Mouse (Mus musculus) midbrain, embryonic 15.5 days (tissue): Measurements from ENCODE around the gene Hs3st3a1. TPM values are rescaled to one million over a fixed set of nuclear protein-coding genes. Genes with fewer than 3 reads are reported as not detected.

ENCODE experiments used
- ATAC-seq: fragments of 200-750 bp; cut with Nextera tagmentation; replicated peaks from 2 replicates; pipeline ENCODE4 v1.8.0; 2017; ENCODE audit warnings: moderate TSS enrichment
- H3K27ac ChIP-seq: fragments of 300-500 bp; sonication (generic); 2 replicates; pipeline ENCODE4 v1.5.1; 2015; ENCODE audit warnings: mild to moderate bottlenecking, inconsistent platforms
- H3K27me3 ChIP-seq: fragments of 300-500 bp; sonication (generic); replicated peaks from 2 replicates; pipeline ENCODE4 v1.6.1; 2015; ENCODE audit warnings: inconsistent platforms
- H3K36me3 ChIP-seq: fragments of 300-500 bp; sonication (generic); replicated peaks from 2 replicates; pipeline ENCODE4 v1.6.1; 2015; ENCODE audit warnings: inconsistent platforms
- H3K4me1 ChIP-seq: fragments of 300-500 bp; sonication (generic); 2 replicates; pipeline ENCODE4 v1.6.1; 2015; ENCODE audit warnings: inconsistent platforms
- H3K4me2 ChIP-seq: fragments of 300-500 bp; sonication (generic); 2 replicates; pipeline ENCODE4 v1.6.1; 2015; ENCODE audit warnings: inconsistent platforms, mild to moderate bottlenecking, moderate library complexity
- H3K4me3 ChIP-seq: fragments of 300-500 bp; sonication (generic); 2 replicates; pipeline ENCODE4 v1.5.1; 2015; ENCODE audit warnings: mild to moderate bottlenecking, inconsistent platforms
- H3K9ac ChIP-seq: fragments of 300-500 bp; sonication (generic); 2 replicates; pipeline ENCODE4 v1.6.1; 2015; ENCODE audit warnings: mild to moderate bottlenecking, inconsistent platforms
- H3K9me3 ChIP-seq: fragments of 300-500 bp; sonication (generic); 2 replicates; pipeline ENCODE4 v1.6.1; 2016; ENCODE audit warnings: inconsistent platforms
- WGBS: fragments of 180-500 bp; shearing (Covaris S2); methylation state at CpG from one replicate; pipeline ENCODE4 v1.1.7; 2015; ENCODE audit warnings: mixed read lengths; 5-methylcytosine and 5-hydroxymethylcytosine counted together
- polyA plus RNA-seq: library from polyadenylated mRNA; unstranded; fragments of >200 nt; fragmentation: Nextera tagmentation; extraction: Ambion mirVana; gene quantifications from 2 replicates; pipeline ENCODE4 v1.2.1, GENCODE M21; 2015

Hs3st3a1 gene
- polyA plus RNA-seq, 1 experiment from 2014 or later, result 1.8 TPM

DNA sequence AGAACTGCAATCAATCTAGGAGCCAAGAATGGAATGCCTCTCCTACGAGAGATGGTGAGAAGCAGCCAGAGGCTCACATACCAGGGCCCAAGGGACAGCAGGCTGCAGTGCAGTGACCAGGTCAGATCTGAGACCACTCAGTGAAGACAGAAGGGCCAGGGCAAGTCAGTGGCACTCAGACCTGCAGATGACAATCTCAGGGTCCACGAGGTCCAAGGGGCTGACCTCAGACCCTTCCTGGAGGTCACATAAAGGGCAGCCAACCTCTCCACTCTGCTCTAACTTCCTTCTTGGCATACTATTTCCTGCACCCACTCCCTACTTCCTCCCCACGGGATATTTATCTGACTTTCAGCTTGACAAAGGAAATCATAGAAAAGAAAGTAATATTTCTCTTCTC, 60.8 kb downstream of the Hs3st3a1 start:
- Histone ChIP-seq H3K9me3 (no peaks in the 10 kb centered on the region), H3K4me3 (no peak overlapping the region), H3K4me2 (no peak overlapping the region), H3K27me3 (no peaks in the 10 kb centered on the region), H3K27ac (no peak overlapping the region), H3K36me3 (no peaks in the 10 kb centered on the region), H3K9ac (no peak overlapping the region), H3K4me1 (no peaks in the 10 kb centered on the region; the same call in 1 of the 2 replicates)
- 61% methylated on average over 3 of the region's 3 CpGs for WGBS
- no peak for ATAC-seq

DNA sequence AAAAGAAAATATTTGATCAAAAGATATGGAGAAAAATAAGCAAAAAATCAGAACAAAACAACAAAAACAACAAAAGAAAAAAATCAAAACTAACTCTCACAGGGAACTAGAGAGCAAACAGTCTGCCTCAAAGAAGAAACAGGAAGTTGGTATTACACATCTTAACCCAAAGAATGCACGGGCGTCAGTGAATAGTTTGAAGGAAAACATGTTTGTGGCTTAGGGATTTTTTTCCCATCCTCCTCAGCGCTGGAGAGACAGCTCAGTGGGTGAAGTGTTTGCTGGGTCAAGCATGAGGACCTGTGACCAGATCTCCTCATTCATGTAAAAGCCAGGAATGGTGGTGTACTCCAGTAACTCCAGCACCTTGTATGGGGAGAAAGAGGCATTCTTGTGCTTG, 61.5 kb downstream of the Hs3st3a1 start:
- Histone ChIP-seq H3K9me3 (no peaks in the 10 kb centered on the region), H3K36me3 (no peaks in the 10 kb centered on the region), H3K27me3 (no peaks in the 10 kb centered on the region), H3K4me1 (no peaks in the 10 kb centered on the region; the same call in 1 of the 2 replicates), H3K27ac (no peak overlapping the region), H3K9ac (no peak overlapping the region), H3K4me2 (no peak overlapping the region), H3K4me3 (no peak overlapping the region)
- WGBS, result 67% methylated on average over 3 of the region's 3 CpGs
- no peak for ATAC-seq

DNA sequence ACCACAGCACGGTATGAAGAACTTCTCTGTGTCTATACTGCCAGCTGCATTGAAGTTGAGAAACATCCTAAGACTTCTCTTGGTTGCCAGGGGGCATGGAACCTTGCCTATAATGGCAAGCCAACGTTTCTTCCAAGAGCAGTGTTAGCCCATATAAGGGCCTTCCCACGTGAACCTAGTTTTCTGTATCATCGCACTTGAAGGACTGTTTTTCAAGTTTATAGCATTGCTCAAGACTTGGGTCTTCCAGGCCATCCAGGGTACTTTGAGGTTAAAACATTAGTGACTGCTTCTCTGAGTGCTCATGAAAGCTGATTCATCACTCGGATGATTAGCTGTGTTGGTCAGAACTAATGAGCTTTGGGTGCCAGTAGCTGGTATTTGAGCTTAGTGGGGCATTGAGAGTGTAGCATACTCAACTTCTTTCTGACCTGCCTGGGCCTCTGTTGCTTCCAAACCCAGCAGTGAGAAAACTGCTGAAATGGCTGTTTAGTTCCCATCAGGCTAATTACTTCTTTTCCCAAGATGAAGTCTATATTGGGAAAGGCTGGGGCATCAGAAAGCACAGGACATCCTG, 65.5 kb downstream of the Hs3st3a1 start:
- Histone ChIP-seq H3K36me3 (no peaks in the 10 kb centered on the region), H3K4me3 (no peak overlapping the region), H3K27me3 (no peaks in the 10 kb centered on the region), H3K4me2 (no peak overlapping the region), H3K27ac (no peak overlapping the region), H3K9ac (no peak overlapping the region), H3K4me1 (no peaks in the 10 kb centered on the region), H3K9me3 (peaks cover 4% of the 10 kb centered on the region; the same call in 1 of the 2 replicates)
- WGBS, result 89% methylated on average over 5 of the region's 5 CpGs
- no peak for ATAC-seq

- WGBS, result 92% methylated on average over 3 of the region's 3 CpGs
These were observed 67.9 kb downstream of the Hs3st3a1 start for GRCm38 (mm10) chr11:64503040-64503439.

DNA sequence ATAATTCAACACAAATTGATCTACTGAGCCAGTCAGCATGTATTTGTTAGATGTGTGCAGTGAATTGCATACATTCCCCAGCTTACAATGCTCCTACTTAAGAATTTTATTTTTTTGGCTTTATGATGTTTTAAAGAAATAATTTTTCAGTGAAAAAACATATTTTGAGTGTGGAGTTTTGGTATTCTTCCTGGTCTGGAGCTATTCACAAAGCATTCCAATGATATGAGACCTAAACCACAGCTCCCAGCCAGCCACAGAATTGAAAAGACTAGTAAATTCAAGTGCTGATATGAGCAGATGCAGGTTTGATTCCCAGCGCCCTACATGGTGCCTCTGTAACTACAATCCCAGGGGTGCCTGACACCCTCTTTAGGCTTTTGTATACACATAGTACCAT, 70.8 kb downstream of the Hs3st3a1 start:
- Histone ChIP-seq H3K4me2 (no peak overlapping the region), H3K27me3 (no peaks in the 10 kb centered on the region), H3K9ac (no peak overlapping the region), H3K27ac (no peak overlapping the region), H3K4me1 (no peaks in the 10 kb centered on the region), H3K36me3 (no peaks in the 10 kb centered on the region), H3K9me3 (peaks cover 4% of the 10 kb centered on the region; the same call in 1 of the 2 replicates), H3K4me3 (no peak overlapping the region)
- 100% methylated on average over 1 of the region's 1 CpGs for WGBS
- no peak for ATAC-seq

More at GRCm38 (mm10) chr11:64503040-64503439, 67.9 kb downstream of the Hs3st3a1 start:
- H3K27me3 ChIP-seq, result no peaks in the 10 kb centered on the region
- H3K4me2 ChIP-seq, result no peak overlapping the region
- no peaks in the 10 kb centered on the region for H3K4me1 ChIP-seq
- H3K9ac ChIP-seq, result no peak overlapping the region
- H3K36me3 ChIP-seq, result no peaks in the 10 kb centered on the region
- H3K27ac ChIP-seq, result no peak overlapping the region
- H3K4me3 ChIP-seq, result no peak overlapping the region
- peaks cover 4% of the 10 kb centered on the region; the same call in 1 of the 2 replicates for H3K9me3 ChIP-seq
- no peak for ATAC-seq

DNA sequence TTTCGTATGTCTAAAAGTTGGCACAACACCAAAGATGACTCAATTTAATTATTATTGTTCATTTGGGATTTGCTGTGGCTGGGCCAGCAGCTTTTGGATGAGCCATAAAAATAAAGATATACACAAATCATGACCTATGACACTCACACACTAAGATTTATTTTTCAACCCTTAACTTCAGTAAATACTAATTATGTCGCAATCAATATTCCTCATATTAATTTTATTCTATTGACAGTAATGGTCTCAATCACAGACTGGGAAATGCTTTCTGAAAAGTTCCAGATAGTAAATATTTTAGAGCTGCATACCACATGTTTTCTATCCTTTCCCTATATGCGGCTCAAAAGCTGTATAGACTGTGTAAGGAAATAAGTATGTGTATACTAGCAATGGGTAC, 71.9 kb downstream of the Hs3st3a1 start:
- no peak overlapping the region for H3K4me3 ChIP-seq
- no peak for ATAC-seq
- H3K36me3 ChIP-seq, result no peaks in the 10 kb centered on the region
- 92% methylated on average over 3 of the region's 3 CpGs for WGBS
- H3K9me3 ChIP-seq, result peaks cover 4% of the 10 kb centered on the region; the same call in 1 of the 2 replicates
- no peak overlapping the region for H3K4me2 ChIP-seq
- H3K4me1 ChIP-seq, result no peaks in the 10 kb centered on the region
- no peak overlapping the region for H3K9ac ChIP-seq
- no peaks in the 10 kb centered on the region for H3K27me3 ChIP-seq
- H3K27ac ChIP-seq, result no peak overlapping the region

DNA sequence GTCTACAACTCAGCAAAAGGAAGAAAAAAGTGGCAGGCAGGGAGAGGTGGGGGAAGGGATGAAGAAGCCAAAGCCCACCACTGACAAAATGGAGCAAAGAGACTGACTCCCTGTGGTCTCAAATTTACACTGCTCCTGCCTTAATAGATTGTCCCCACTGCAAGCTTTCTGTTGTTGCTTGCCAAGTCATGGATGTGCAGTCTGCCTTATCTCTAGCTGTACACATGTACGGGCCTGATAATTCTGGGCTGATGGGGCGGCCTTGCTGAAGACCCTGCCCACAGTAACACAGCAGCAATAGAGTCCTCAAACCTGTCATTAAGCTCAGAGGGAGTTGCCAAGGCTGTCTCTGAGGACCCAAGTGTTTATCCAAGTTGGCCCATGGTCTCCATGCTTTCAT, 74.0 kb downstream of the Hs3st3a1 start:
- ATAC-seq, result no peak
- WGBS, result 87% methylated on average over 2 of the region's 2 CpGs
- Histone ChIP-seq H3K27ac (no peak overlapping the region), H3K9ac (no peak overlapping the region), H3K27me3 (no peaks in the 10 kb centered on the region), H3K4me3 (no peak overlapping the region), H3K4me2 (no peak overlapping the region), H3K9me3 (peaks cover 4% of the 10 kb centered on the region; the same call in 1 of the 2 replicates), H3K4me1 (no peaks in the 10 kb centered on the region), H3K36me3 (no peaks in the 10 kb centered on the region)

- ATAC-seq, result no peak
- no peaks in the 10 kb centered on the region for H3K36me3 ChIP-seq
- WGBS, result 86% methylated on average over 4 of the region's 4 CpGs
These were observed 77.2 kb downstream of the Hs3st3a1 start for GRCm38 (mm10) chr11:64512301-64512700.

GRCm38 (mm10) chr11:64513419-64513818, 78.3 kb downstream of the Hs3st3a1 start:
- no peak overlapping the region for H3K27ac ChIP-seq
- no peaks in the 10 kb centered on the region for H3K36me3 ChIP-seq
- no peak overlapping the region for H3K4me2 ChIP-seq
- H3K27me3 ChIP-seq, result no peaks in the 10 kb centered on the region
- no peak for ATAC-seq
- H3K9ac ChIP-seq, result no peak overlapping the region
- WGBS, result 92% methylated on average over 5 of the region's 5 CpGs
- H3K4me3 ChIP-seq, result no peak overlapping the region
- H3K4me1 ChIP-seq, result no peaks in the 10 kb centered on the region
- no peaks in the 10 kb centered on the region for H3K9me3 ChIP-seq

More at GRCm38 (mm10) chr11:64512301-64512700, 77.2 kb downstream of the Hs3st3a1 start:
- Histone ChIP-seq H3K4me2 (no peak overlapping the region), H3K9ac (no peak overlapping the region), H3K9me3 (no peaks in the 10 kb centered on the region), H3K4me1 (no peaks in the 10 kb centered on the region), H3K27me3 (no peaks in the 10 kb centered on the region), H3K4me3 (no peak overlapping the region), H3K27ac (no peak overlapping the region)

GRCm38 (mm10) chr11:64516712-64517589, 81.8 kb downstream of the Hs3st3a1 start:
- Histone ChIP-seq H3K9ac (no peak overlapping the region), H3K36me3 (no peaks in the 10 kb centered on the region), H3K4me1 (0 out of 2 replicates have a peak, but pooled peaks cover 3% of the 10 kb centered on the region), H3K27ac (no peak overlapping the region), H3K9me3 (no peaks in the 10 kb centered on the region), H3K4me3 (no peak overlapping the region), H3K4me2 (no peak overlapping the region), H3K27me3 (peaks cover 20% of the 10 kb centered on the region)
- ATAC-seq, result no peak
- 92% methylated on average over 9 of the region's 9 CpGs for WGBS

DNA sequence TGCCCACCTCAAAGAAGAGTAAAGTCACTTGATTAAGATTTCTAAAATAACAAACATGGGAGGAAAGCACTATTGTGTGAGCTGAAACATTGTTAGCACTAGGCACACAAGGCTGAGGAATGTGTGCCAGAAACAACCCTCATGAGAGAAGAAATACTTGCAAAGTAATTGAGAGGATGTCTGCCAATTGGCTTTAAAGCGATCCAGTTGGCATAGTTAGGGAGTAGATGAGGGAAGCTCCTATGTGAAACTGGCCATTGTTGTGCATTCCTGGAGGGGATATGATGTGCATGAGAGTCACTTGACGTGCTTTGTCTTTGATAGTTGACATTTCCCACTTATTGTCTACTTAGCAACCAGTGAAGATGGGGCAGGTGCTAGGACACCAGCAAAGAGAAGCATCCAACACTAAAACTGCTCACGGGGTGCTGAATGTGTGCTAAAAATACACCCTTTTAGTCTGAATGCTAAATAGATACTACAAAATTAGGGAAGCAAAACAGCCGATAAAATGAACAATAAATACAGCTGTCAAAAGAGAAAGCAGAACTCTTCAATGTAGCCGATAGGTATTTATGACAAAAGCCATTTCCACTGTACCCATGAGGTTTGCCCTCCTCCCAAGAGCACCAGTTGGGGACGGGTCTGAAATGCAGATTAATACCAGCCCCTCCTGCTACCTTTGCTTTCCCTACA, 83.2 kb downstream of the Hs3st3a1 start:
- Histone ChIP-seq H3K27me3 (peaks cover 20% of the 10 kb centered on the region), H3K9me3 (no peaks in the 10 kb centered on the region), H3K27ac (no peak overlapping the region), H3K9ac (no peak overlapping the region), H3K4me1 (0 out of 2 replicates have a peak, but pooled peaks cover 3% of the 10 kb centered on the region), H3K36me3 (no peaks in the 10 kb centered on the region), H3K4me2 (no peak overlapping the region), H3K4me3 (no peak overlapping the region)
- 68% methylated on average over 6 of the region's 6 CpGs for WGBS
- ATAC-seq, result no peak

GRCm38 (mm10) chr11:64523993-64524570, 89.0 kb downstream of the Hs3st3a1 start:
- ATAC-seq, result no peak
- Histone ChIP-seq H3K4me3 (no peak overlapping the region), H3K36me3 (no peaks in the 10 kb centered on the region), H3K4me1 (0 out of 2 replicates have a peak, but pooled peaks cover 3% of the 10 kb centered on the region), H3K9me3 (no peaks in the 10 kb centered on the region), H3K27me3 (peaks cover 15% of the 10 kb centered on the region), H3K4me2 (no peak overlapping the region), H3K27ac (no peak overlapping the region), H3K9ac (no peak overlapping the region)
- WGBS, result 94% methylated on average over 8 of the region's 8 CpGs
